Mouse (Mus musculus) myocyte (in vitro differentiated cells): ENCODE measurements around the gene Bmpr1b. TPM values are rescaled to one million over a fixed set of nuclear protein-coding genes. Genes with fewer than 3 reads are reported as not detected.
A peak's percentile ranks its signal among the peaks of the same experiment; 100 is the strongest.

Experiments
- H3K27me3 ChIP-seq: one replicate; pipeline ENCODE4 v1.6.1; 2011; ENCODE audit not compliant: control insufficient read depth, insufficient read depth, insufficient read length
- H3K36me3 ChIP-seq: one replicate; pipeline ENCODE4 v1.6.1; 2011; ENCODE audit not compliant: control insufficient read depth, insufficient read depth
- H3K4me2 ChIP-seq: one replicate; pipeline ENCODE4 v1.6.1; 2011; ENCODE audit warnings: low read depth, control low read depth
- H3K4me3 ChIP-seq: one replicate; pipeline ENCODE4 v1.5.1; 2011; ENCODE audit warnings: mild to moderate bottlenecking, control low read depth, moderate library complexity
- H3K79me2 ChIP-seq: one replicate; pipeline ENCODE4 v1.6.1; 2011; ENCODE audit not compliant: control insufficient read depth, insufficient read depth
- H3ac ChIP-seq: one replicate; pipeline ENCODE4 v1.6.1; 2011; ENCODE audit not compliant: control insufficient read depth, insufficient read length
- CEBPB ChIP-seq: IDR thresholded peaks from 2 replicates; pipeline ENCODE4 v1.6.1; 2011; ENCODE audit warnings: mild to moderate bottlenecking, moderate library complexity; ENCODE audit not compliant: poor library complexity, insufficient read depth, severe bottlenecking
- E2F4 ChIP-seq: IDR thresholded peaks from one replicate; pipeline ENCODE4 v1.6.1; 2011; ENCODE audit warnings: mild to moderate bottlenecking, control low read depth, moderate library complexity; ENCODE audit not compliant: insufficient read depth
- MAX ChIP-seq: IDR thresholded peaks from one replicate; pipeline ENCODE4 v1.6.1; 2011; ENCODE audit warnings: low read depth, mild to moderate bottlenecking, control low read depth
- MYOD1 ChIP-seq, 3 experiments: IDR thresholded peaks; one replicate each; pipeline ENCODE4 v1.6.1; 2011; ENCODE audit warnings: control low read depth in 2 of 3, low read depth in 2 of 3, mild to moderate bottlenecking in 2 of 3, moderate library complexity in 1 of 3; ENCODE audit not compliant: insufficient read length in 2 of 3, control insufficient read depth in 1 of 3
- MYOG ChIP-seq, 3 experiments: IDR thresholded peaks; one replicate each; pipeline ENCODE4 v1.6.1; 2011; ENCODE audit warnings: control low read depth in 2 of 3, low read depth in 2 of 3, mild to moderate bottlenecking in 2 of 3; ENCODE audit not compliant: insufficient read length in 2 of 3, control insufficient read depth in 1 of 3, insufficient read depth in 1 of 3
- POLR2A ChIP-seq: IDR thresholded peaks from one replicate; pipeline ENCODE4 v1.6.1; 2011; ENCODE audit warnings: low read depth, mild to moderate bottlenecking, control low read depth, moderate library complexity; ENCODE audit not compliant: insufficient read length
- POLR2AphosphoS2 ChIP-seq: IDR thresholded peaks from one replicate; pipeline ENCODE4 v1.6.1; 2011; ENCODE audit warnings: low read depth, control low read depth; ENCODE audit not compliant: insufficient read length
- REST ChIP-seq: IDR thresholded peaks from one replicate; pipeline ENCODE4 v1.6.1; 2011; ENCODE audit warnings: mild to moderate bottlenecking, control low read depth, moderate library complexity; ENCODE audit not compliant: insufficient read depth, insufficient read length
- SRF ChIP-seq: IDR thresholded peaks from one replicate; pipeline ENCODE4 v1.6.1; 2011; ENCODE audit warnings: low read depth; ENCODE audit not compliant: control insufficient read depth, insufficient read length
- TCF12 ChIP-seq: IDR thresholded peaks from one replicate; pipeline ENCODE4 v1.6.1; 2011; ENCODE audit warnings: mild to moderate bottlenecking, control low read depth; ENCODE audit not compliant: poor library complexity, insufficient read depth, severe bottlenecking
- TCF3 ChIP-seq: IDR thresholded peaks from one replicate; pipeline ENCODE4 v1.6.1; 2011; ENCODE audit warnings: low read depth, control low read depth; ENCODE audit not compliant: insufficient read length
- USF1 ChIP-seq: IDR thresholded peaks from one replicate; pipeline ENCODE4 v1.6.1; 2011; ENCODE audit warnings: low read depth, mild to moderate bottlenecking, control low read depth, moderate library complexity
- polyA plus RNA-seq: library from polyadenylated mRNA; unstranded; fragments of >200 nt; fragmentation: generic; extraction: Trizol; gene quantifications from one replicate; pipeline ENCODE4 v1.2.1, GENCODE M21; 2012; ENCODE audit warnings: missing spikeins

The Bmpr1b gene
- polyA plus RNA-seq, 1 experiment = 0.34 TPM

DNA sequence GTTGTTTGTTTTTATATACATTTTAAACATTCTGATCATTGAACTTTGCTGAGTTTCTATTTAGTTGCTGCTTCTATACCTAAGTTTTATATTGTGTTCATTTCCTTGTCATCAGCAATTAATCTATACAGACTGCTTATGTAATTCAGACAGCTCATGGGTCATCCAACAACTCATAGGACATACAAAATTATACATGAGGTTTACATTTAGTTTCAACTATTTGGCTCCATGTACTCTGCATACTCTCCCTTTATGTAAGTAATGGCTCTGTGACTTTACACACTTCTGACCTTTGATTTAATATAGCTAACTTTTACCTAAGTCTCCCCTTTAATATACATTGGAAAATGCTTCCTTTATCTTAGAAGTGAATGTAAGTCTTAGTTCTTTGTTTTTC is 371.9 kb downstream of the Bmpr1b start:
- Histone ChIP-seq H3K36me3 (no peaks in the 10 kb centered on the region), H3K4me2 (no peak overlapping the region), H3K27me3 (no peaks in the 10 kb centered on the region), H3ac (no peak overlapping the region), H3K79me2 (no peaks in the 10 kb centered on the region), H3K4me3 (no peak overlapping the region)
- TF ChIP-seq USF1 (no peak), MYOD1 (IDR thresholded peaks at IDR 0.05; ENCODE audit: control insufficient read depth in 1 of 3, insufficient read length in 2 of 3, low read depth in 2 of 3) (no peak)

DNA sequence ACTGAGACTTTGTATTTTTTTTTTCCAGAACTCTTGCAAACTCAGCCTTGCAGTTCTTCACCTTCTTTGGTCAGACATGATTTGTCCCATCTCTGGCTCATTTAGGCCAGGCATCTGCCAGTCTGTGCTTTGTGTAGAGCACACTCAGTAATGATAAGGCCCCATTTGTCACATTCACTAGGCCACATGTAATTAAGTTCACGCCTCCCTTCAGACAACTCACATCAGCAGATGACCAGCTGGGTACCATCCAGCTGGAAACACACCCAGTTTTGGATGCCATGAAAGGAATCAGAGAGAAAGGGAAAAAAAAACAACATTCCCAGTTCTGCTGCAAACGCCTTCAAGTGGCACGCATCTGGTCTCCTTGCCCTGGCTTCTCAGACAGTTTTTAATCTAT is 374.9 kb downstream of the Bmpr1b start:
- TF ChIP-seq TCF12 = no peak
- TF ChIP-seq MAX = no peak
- TF ChIP-seq REST = no peak
- TF ChIP-seq TCF3 = no peak
- TF ChIP-seq CEBPB = no peak
- no peak for TF ChIP-seq POLR2A
- no peak for TF ChIP-seq SRF
- TF ChIP-seq E2F4 = no peak
- no peak for TF ChIP-seq MYOG (IDR thresholded peaks at IDR 0.05; ENCODE audit: control insufficient read depth in 1 of 3, insufficient read depth in 1 of 3, insufficient read length in 2 of 3, low read depth in 2 of 3)
- TF ChIP-seq USF1 = no peak
- TF ChIP-seq POLR2AphosphoS2 = no peak
- TF ChIP-seq MYOD1 (IDR thresholded peaks at IDR 0.05; ENCODE audit: control insufficient read depth in 1 of 3, insufficient read length in 2 of 3, low read depth in 2 of 3) = no peak
- no peak overlapping the region for H3ac ChIP-seq
- H3K4me3 ChIP-seq = no peak overlapping the region
- H3K79me2 ChIP-seq = no peaks in the 10 kb centered on the region
- no peaks in the 10 kb centered on the region for H3K27me3 ChIP-seq
- no peak overlapping the region for H3K4me2 ChIP-seq
- no peaks in the 10 kb centered on the region for H3K36me3 ChIP-seq

DNA sequence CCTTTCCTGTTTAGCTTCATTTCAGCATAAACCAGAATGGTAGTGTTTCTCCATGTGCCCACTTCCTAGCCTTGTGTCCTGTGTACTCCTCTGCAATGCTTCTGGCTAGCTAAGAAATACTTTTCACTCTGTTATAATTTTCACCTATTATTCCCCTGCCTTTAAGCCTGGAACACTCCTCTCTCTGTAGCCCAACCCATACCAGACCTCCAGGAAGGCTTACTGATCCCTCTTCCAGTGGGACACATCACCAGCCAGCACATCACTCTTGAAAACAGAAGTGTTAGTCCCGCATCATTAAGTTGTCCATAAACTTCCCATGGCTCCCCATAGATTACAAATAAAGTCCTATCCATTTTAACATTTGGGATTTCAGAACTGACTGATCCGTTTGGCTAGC is 375.5 kb downstream of the Bmpr1b start:
- TF ChIP-seq MAX = no peak
- TF ChIP-seq POLR2AphosphoS2 = no peak
- no peak for TF ChIP-seq USF1
- TF ChIP-seq E2F4 = no peak
- no peak for TF ChIP-seq TCF12
- no peak for TF ChIP-seq POLR2A
- TF ChIP-seq REST = no peak
- no peak for TF ChIP-seq CEBPB
- TF ChIP-seq MYOG (IDR thresholded peaks at IDR 0.05; ENCODE audit: control insufficient read depth in 1 of 3, insufficient read depth in 1 of 3, insufficient read length in 2 of 3, low read depth in 2 of 3) = no peak
- Histone ChIP-seq H3K4me2 (no peak overlapping the region), H3K4me3 (no peak overlapping the region), H3ac (no peak overlapping the region), H3K79me2 (no peaks in the 10 kb centered on the region), H3K36me3 (no peaks in the 10 kb centered on the region), H3K27me3 (no peaks in the 10 kb centered on the region)

DNA sequence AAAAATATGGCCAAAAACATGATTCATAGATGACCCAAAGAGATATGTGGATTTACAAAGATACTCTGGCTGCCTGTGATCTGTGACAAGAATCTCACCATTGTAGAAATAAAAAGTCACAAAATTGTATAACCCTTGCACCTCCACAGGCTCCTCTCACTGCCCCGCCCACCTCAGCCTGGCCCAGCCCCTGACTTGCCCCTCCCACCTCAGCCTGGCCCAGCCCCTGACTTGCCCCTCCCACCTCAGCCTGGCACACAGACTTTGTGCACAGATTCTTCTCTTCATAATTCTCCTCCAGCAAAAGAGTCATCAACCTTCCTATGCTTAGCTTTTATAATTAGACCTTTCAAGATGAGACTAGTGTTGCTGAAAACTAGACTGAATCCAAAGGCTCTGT is 377.1 kb downstream of the Bmpr1b start:
- no peaks in the 10 kb centered on the region for H3K27me3 ChIP-seq
- H3K4me2 ChIP-seq = peak overlapping the region; percentile 56
- H3K4me3 ChIP-seq = no peak overlapping the region
- TF ChIP-seq TCF3 (no peak), MYOG (IDR thresholded peaks at IDR 0.05; ENCODE audit: control insufficient read depth in 1 of 3, insufficient read depth in 1 of 3, insufficient read length in 2 of 3, low read depth in 2 of 3) (no peak), MYOD1 (IDR thresholded peaks at IDR 0.05; ENCODE audit: control insufficient read depth in 1 of 3, insufficient read length in 2 of 3, low read depth in 2 of 3) (no peak), POLR2A (no peak), E2F4 (no peak), TCF12 (no peak), USF1 (no peak), CEBPB (no peak), REST (no peak)
- no peaks in the 10 kb centered on the region for H3K36me3 ChIP-seq
- no peak overlapping the region for H3ac ChIP-seq
- H3K79me2 ChIP-seq = no peaks in the 10 kb centered on the region

DNA sequence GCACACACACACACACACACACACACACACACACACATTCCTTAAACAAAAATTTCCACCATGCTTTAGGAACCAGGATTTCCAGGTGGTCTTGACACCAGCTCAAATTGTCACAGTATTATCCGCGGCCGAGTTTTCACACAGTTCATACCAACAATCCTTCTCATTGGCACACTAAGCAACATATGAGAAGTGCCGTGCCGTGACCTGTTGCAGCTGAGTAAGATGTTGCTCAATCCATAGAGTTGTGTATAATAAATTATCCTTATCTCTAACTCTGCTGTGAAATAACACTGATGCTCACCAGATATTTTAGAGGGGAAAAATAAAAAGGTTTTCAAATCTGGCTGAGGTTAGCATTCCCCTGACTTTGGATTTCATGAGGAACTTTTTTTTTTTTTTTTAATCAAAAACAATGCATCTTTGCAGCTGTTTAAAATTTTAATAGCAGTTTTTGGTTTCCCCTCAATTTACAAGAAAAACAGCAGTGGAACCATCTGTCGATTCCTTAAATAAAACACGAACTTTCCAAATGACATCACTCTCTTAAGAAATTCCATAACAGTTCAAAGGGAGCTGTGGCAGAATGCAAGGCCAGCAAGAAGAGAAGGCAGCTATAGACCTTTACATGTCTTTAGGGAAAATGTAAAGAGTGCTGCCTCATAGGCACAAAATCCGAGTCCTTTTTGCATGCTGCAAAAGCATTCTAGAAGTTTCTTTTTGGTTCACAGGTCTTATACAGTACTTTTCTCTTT is 378.0 kb downstream of the Bmpr1b start:
- Histone ChIP-seq H3K27me3 (no peaks in the 10 kb centered on the region), H3K36me3 (no peaks in the 10 kb centered on the region), H3K4me3 (no peak overlapping the region), H3K4me2 (peak overlapping the region; percentile 56), H3ac (no peak overlapping the region), H3K79me2 (no peaks in the 10 kb centered on the region)
- TF ChIP-seq MYOD1 (IDR thresholded peaks at IDR 0.05; ENCODE audit: control insufficient read depth in 1 of 3, insufficient read length in 2 of 3, low read depth in 2 of 3) (no peak), CEBPB (peak; percentile 82)

Other genes with a start within 250 kb of the Bmpr1b start
- 63.4 TPM for gene Pdlim5, start 226.3 kb upstream of the Bmpr1b start, polyA plus RNA-seq